Mouse (Mus musculus): ENCODE results near the gene Adprh. TPM values are rescaled to one million over a fixed set of nuclear protein-coding genes. Genes with fewer than 3 reads are reported as not detected.

Gene Adprh
- 136 and 140 TPM in 2 replicates for polyA plus RNA-seq (2015; fragmentation: Nextera tagmentation; extraction: Ambion mirVana)

DNA sequence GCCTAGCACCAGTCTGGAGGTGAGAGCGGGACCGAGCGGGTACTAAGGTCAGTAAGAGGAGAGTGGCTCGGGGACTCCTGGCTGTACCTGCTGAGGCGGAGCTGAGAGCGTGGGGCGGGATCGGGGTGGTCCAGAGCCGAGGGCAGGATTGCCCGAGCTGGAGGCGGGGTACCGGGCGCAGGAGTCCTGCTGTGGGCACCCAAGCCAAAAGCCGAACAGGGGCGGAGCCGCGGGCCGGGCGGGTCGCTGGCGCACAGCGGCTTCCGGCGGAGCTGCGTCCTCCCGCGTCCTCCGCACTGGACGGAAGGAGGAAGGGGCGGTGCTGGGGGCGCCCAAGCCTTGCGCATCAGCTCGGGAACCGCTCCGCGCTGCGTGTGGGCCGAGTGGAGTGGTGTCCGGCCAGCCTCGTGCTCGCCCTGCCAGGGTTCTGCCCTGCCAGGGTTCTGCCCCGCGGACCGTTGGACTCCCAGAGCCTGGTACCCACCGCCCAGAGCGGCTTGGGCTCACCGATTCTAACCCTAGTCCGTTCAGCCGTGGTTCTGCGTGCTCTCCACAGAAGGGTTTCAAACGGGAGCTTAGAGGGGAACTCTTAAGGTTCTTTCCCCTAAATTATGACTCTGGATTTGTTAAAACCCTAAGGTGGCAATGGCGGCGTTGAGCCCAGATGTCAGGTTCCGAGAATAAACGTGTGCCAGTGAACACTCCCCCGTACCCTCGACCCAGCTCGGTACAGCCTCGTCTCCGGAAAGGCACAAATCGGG lies at the start of gene Adprh:
Adprh (minus strand) TSS at position 262 of the 761 bp plus-strand sequence.
- Histone ChIP-seq H3K4me2 (ENCODE audit: low read length) (peak within 1 kb of the TSS; percentile 57), H3K36me3 (ENCODE audit: control insufficient read depth, insufficient read depth) (peaks cover 2% of the 10 kb centered on the region; the same call in 1 of the 2 replicates), H3K4me1 (replicated peaks; ENCODE audit: control insufficient read depth, insufficient read depth, low read length) (peaks cover 14% of the 10 kb centered on the region), H3K9ac (replicated peaks; ENCODE audit: low read depth, low read length) (peak within 1 kb of the TSS; percentile 100), H3K27me3 (replicated peaks; ENCODE audit: control insufficient read depth, insufficient read depth, low read length) (no peaks in the 10 kb centered on the region), H3K27ac (ENCODE audit: low read length) (peak within 1 kb of the TSS; percentile 84), H3K4me3 (replicated peaks; ENCODE audit: low read length) (peak within 1 kb of the TSS; percentile 93), H3K9me3 (ENCODE audit: control insufficient read depth, low read length) (no peaks in the 10 kb centered on the region)
- 1% methylated on average over 41 of the region's 61 CpGs for WGBS
- ATAC-seq, result peak; percentile 99

DNA sequence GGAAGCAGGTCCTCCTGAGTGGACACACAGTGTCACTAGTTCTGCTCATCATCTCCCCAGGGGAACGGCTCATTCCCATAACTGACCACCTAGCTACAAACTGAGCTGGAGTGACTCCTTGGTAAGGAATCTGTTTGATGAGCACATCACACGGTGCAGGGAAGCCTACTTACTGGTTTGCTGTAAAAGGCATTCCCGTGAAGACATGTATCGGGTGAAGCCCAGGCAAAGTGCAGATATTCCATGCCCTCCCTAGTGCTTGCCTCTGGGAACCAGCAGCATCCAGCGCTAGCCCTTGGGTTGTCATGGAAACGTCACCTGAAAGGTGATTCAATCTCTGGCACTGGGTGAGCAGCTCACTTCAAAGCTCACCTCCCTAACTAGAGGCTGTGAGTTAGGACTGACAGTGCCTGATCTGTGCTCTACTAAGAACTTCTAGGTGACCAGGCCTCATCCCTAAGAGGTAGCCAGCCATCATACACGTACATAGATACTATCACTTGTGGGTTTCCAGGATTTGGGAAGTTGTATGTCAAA lies 44.2 kb upstream of the Adprh start:
- Histone ChIP-seq H3K27ac (ENCODE audit: low read length) (no peak overlapping the region), H3K27me3 (replicated peaks; ENCODE audit: control insufficient read depth, insufficient read depth, low read length) (no peaks in the 10 kb centered on the region), H3K9ac (replicated peaks; ENCODE audit: low read depth, low read length) (no peak overlapping the region), H3K4me3 (replicated peaks; ENCODE audit: low read length) (no peak overlapping the region), H3K4me1 (replicated peaks; ENCODE audit: control insufficient read depth, insufficient read depth, low read length) (no peaks in the 10 kb centered on the region), H3K9me3 (ENCODE audit: control insufficient read depth, low read length) (no peaks in the 10 kb centered on the region), H3K4me2 (ENCODE audit: low read length) (no peak overlapping the region), H3K36me3 (ENCODE audit: control insufficient read depth, insufficient read depth) (peaks cover 17% of the 10 kb centered on the region)
- WGBS, result 83% methylated on average over 7 of the region's 7 CpGs
- ATAC-seq, result no peak

DNA sequence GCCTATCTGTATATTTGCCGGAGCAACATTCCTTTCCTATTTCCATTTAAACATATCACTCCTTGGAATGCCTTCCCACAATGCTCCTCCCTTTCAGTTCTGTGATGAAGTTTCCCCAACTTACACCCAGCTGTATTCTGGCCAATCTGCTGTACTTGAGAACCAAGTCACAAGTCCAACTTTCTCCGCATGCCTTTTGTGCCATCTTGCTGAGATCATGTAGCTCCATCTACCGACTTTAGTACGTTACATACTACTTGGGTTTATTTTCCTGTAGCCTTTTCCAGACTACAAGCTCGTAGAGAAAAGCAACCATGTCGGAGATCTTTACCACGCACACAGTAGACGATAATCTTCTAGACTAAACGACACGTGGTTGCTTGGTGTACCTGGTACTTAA lies 41.4 kb upstream of the Adprh start:
- Histone ChIP-seq H3K9me3 (ENCODE audit: control insufficient read depth, low read length) (no peaks in the 10 kb centered on the region), H3K4me1 (replicated peaks; ENCODE audit: control insufficient read depth, insufficient read depth, low read length) (no peaks in the 10 kb centered on the region), H3K4me3 (replicated peaks; ENCODE audit: low read length) (no peak overlapping the region), H3K27me3 (replicated peaks; ENCODE audit: control insufficient read depth, insufficient read depth, low read length) (no peaks in the 10 kb centered on the region), H3K4me2 (ENCODE audit: low read length) (no peak overlapping the region), H3K9ac (replicated peaks; ENCODE audit: low read depth, low read length) (no peak overlapping the region), H3K36me3 (ENCODE audit: control insufficient read depth, insufficient read depth) (peaks cover 9% of the 10 kb centered on the region; the same call in 1 of the 2 replicates), H3K27ac (ENCODE audit: low read length) (no peak overlapping the region)
- no peak for ATAC-seq
- WGBS, result 87% methylated on average over 10 of the region's 10 CpGs

DNA sequence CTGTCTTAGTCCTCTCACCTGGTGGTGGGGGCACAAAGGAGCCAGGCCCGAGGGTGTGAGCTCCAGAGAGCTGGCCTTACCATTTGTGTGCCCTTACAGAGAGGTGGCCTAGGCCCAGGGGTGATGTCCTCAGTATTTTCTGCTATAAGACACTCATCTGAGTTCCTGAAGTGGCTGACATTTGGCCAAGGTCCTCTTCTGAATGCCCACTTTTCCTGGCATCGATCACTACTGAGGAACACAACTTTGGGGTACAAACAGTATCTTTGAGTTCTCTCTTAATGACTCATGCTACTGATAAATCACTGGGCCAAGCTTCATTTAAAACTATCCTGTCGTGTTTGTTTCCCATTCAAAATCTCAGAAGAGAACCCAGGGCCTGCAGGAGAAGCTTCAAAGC lies 40.0 kb upstream of the Adprh start:
- 94% methylated on average over 3 of the region's 3 CpGs for WGBS
- H3K27me3 ChIP-seq (replicated peaks; ENCODE audit: control insufficient read depth, insufficient read depth, low read length), result no peaks in the 10 kb centered on the region
- no peak for ATAC-seq

DNA sequence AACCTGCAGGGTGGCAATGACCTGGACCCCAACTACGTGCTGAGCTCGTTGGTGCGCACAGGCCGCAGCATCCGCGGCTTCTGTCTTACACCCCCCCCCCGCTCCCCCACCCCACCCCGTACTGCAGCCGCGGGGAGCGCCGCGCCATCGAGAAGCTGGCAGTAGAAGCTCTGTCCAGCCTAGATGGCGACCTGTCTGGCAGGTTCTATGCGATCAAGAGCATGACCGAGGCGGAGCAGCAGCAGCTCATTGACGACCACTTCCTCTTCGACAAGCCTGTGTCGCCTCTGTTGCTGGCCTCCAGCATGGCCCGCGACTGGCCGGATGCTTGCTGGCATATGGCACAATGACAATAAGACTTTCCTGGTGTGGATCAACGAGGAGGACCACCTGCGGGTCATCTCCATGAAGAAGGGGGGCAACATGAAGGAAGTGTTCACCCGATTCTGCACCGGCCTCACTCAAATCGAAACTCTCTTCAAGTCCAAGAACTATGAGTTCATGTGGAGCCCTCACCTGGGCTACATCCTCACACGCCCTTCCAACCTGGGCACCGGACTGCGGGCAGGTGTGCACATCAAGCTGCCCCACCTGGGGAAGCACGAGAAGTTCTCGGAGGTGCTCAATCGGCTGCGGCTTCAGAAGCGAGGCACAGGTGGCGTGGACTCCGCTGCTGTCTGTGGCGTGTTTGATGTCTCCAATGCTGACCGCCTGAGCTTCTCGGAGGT lies 31.2 kb upstream of the Adprh start:
- WGBS, result 41% methylated on average over 42 of the region's 42 CpGs
- Histone ChIP-seq H3K9ac (replicated peaks; ENCODE audit: low read depth, low read length) (peak overlapping the region; percentile 35), H3K27me3 (replicated peaks; ENCODE audit: control insufficient read depth, insufficient read depth, low read length) (peaks cover 6% of the 10 kb centered on the region; the same call in 1 of the 2 replicates)

More for the DNA sequence above, 40.0 kb upstream of the Adprh start:
- H3K9me3 ChIP-seq (ENCODE audit: control insufficient read depth, low read length), result no peaks in the 10 kb centered on the region
- no peaks in the 10 kb centered on the region for H3K4me1 ChIP-seq (replicated peaks; ENCODE audit: control insufficient read depth, insufficient read depth, low read length)
- no peak overlapping the region for H3K4me2 ChIP-seq (ENCODE audit: low read length)
- peaks cover 6% of the 10 kb centered on the region; the same call in 1 of the 2 replicates for H3K36me3 ChIP-seq (ENCODE audit: control insufficient read depth, insufficient read depth)
- H3K9ac ChIP-seq (replicated peaks; ENCODE audit: low read depth, low read length), result no peak overlapping the region
- H3K4me3 ChIP-seq (replicated peaks; ENCODE audit: low read length), result no peak overlapping the region
- no peak overlapping the region for H3K27ac ChIP-seq (ENCODE audit: low read length)

DNA sequence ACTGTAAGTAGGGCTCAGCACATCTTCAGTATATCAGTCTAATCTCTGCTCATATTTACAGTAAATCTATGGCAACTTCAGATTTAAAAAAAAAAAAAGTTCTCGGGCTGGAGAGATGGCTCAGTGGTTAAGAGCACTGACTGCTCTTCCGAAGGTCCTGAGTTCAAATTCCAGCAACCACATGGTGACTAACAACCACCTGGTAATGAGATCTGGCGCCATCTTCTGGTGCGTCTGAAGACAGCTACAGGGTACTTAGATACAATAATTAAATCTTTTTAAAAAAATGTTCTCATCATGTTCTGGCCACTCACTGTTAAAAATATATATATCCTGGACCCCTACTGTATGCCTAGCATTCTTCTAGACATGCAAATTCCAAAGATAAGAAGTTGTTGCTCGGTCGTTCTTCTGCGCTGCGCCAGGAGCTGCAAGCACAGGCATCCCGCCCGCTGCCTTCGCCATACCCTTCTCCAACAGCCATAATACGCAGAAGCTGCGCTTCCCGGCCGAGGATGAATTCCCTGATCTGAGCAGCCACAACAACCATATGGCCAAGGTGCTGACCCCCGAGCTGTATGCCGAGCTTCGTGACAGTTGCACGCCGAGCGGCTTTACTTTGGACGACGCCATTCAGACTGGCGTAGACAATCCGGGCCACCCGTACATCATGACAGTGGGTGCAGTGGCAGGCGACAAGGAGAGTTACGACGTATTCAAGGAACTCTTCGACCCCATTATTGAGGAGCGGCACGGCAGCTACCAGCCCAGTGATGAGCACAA lies 30.5 kb upstream of the Adprh start:
- peak overlapping the region; percentile 35 for H3K9ac ChIP-seq (replicated peaks; ENCODE audit: low read depth, low read length)
- peaks cover 6% of the 10 kb centered on the region; the same call in 1 of the 2 replicates for H3K27me3 ChIP-seq (replicated peaks; ENCODE audit: control insufficient read depth, insufficient read depth, low read length)
- no peaks in the 10 kb centered on the region for H3K36me3 ChIP-seq (ENCODE audit: control insufficient read depth, insufficient read depth)
- no peaks in the 10 kb centered on the region for H3K9me3 ChIP-seq (ENCODE audit: control insufficient read depth, low read length)
- 24% methylated on average over 32 of the region's 32 CpGs for WGBS
- peak overlapping the region; percentile 35 for H3K4me3 ChIP-seq (replicated peaks; ENCODE audit: low read length)
- H3K4me1 ChIP-seq (replicated peaks; ENCODE audit: control insufficient read depth, insufficient read depth, low read length), result 0 out of 2 replicates have a peak, but pooled peaks cover 3% of the 10 kb centered on the region
- peak overlapping the region; percentile 53 for H3K4me2 ChIP-seq (ENCODE audit: low read length)
- H3K27ac ChIP-seq (ENCODE audit: low read length), result no peak overlapping the region
- peak; percentile 63 for ATAC-seq

More for the DNA sequence above, 31.2 kb upstream of the Adprh start:
- H3K4me3 ChIP-seq (replicated peaks; ENCODE audit: low read length), result peak overlapping the region; percentile 35
- no peak overlapping the region for H3K27ac ChIP-seq (ENCODE audit: low read length)
- peak overlapping the region; percentile 53 for H3K4me2 ChIP-seq (ENCODE audit: low read length)
- H3K4me1 ChIP-seq (replicated peaks; ENCODE audit: control insufficient read depth, insufficient read depth, low read length), result 0 out of 2 replicates have a peak, but pooled peaks cover 3% of the 10 kb centered on the region
- ATAC-seq, result no peak
- H3K36me3 ChIP-seq (ENCODE audit: control insufficient read depth, insufficient read depth), result no peaks in the 10 kb centered on the region
- no peaks in the 10 kb centered on the region for H3K9me3 ChIP-seq (ENCODE audit: control insufficient read depth, low read length)

DNA sequence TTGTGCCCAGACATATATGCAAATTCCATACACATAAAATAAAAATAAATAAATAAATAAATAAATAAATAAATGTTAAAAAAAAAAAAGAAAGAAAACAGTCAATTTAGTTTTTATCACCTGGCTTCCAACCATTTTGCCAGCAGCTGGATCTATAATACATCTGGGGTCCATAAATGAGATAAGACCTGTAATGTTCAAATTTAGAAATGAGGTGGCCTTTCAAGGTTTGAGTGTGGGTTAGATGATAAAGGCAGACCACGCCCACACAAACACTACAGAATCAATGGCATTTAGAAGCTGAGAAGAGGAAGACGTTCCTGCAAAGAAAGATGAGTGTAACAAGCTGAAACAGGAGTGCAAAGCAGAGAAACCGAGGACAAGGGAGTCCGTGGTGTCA lies 28.8 kb upstream of the Adprh start:
- ATAC-seq, result no peak
- peaks cover 10% of the 10 kb centered on the region for H3K4me1 ChIP-seq (replicated peaks; ENCODE audit: control insufficient read depth, insufficient read depth, low read length)
- 76% methylated on average over 4 of the region's 4 CpGs for WGBS

DNA sequence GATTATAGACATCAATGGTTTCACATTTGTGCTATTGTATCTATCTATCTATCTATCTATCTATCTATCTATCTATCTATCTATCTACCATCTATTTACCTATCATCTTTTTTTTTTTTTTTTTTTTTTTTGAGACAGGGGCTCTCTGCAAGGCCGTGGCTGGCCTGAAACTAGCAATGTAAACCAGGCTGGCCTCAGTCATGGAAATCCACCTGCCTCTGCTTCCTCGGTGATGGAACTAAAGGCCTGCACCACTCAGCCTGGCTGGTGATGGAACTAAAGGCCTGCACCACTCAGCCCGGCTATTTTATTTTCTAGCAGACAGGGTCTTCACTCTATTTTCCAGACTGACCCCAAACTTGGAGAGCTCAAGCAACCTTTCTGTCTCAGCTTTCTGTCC lies 25.8 kb upstream of the Adprh start:
- Histone ChIP-seq H3K4me1 (replicated peaks; ENCODE audit: control insufficient read depth, insufficient read depth, low read length) (peaks cover 7% of the 10 kb centered on the region), H3K4me2 (ENCODE audit: low read length) (no peak overlapping the region), H3K9ac (replicated peaks; ENCODE audit: low read depth, low read length) (no peak overlapping the region), H3K27me3 (replicated peaks; ENCODE audit: control insufficient read depth, insufficient read depth, low read length) (peaks cover 3% of the 10 kb centered on the region; the same call in 1 of the 2 replicates), H3K36me3 (ENCODE audit: control insufficient read depth, insufficient read depth) (no peaks in the 10 kb centered on the region), H3K27ac (ENCODE audit: low read length) (no peak overlapping the region), H3K4me3 (replicated peaks; ENCODE audit: low read length) (no peak overlapping the region), H3K9me3 (ENCODE audit: control insufficient read depth, low read length) (no peaks in the 10 kb centered on the region)
- 94% methylated on average over 3 of the region's 3 CpGs for WGBS
- ATAC-seq, result no peak

More for the DNA sequence above, 28.8 kb upstream of the Adprh start:
- no peak overlapping the region for H3K9ac ChIP-seq (replicated peaks; ENCODE audit: low read depth, low read length)
- no peaks in the 10 kb centered on the region for H3K9me3 ChIP-seq (ENCODE audit: control insufficient read depth, low read length)
- no peak overlapping the region for H3K4me3 ChIP-seq (replicated peaks; ENCODE audit: low read length)
- no peak overlapping the region for H3K27ac ChIP-seq (ENCODE audit: low read length)
- H3K36me3 ChIP-seq (ENCODE audit: control insufficient read depth, insufficient read depth), result no peaks in the 10 kb centered on the region
- peaks cover 6% of the 10 kb centered on the region; the same call in 1 of the 2 replicates for H3K27me3 ChIP-seq (replicated peaks; ENCODE audit: control insufficient read depth, insufficient read depth, low read length)
- H3K4me2 ChIP-seq (ENCODE audit: low read length), result no peak overlapping the region
